Mouse (Mus musculus) c-Kit-positive CD71-positive TER-119-negative erythroid progenitor cells, embryonic 14.5 days (primary cell): ENCODE results near the gene Gsdma2.

ENCODE experiments used
- DNase-seq: peaks from one replicate; pipeline ENCODE4 v3.0.0-alpha.2; 2013; ENCODE audit warnings: low read depth

Gsdma2 gene

DNA sequence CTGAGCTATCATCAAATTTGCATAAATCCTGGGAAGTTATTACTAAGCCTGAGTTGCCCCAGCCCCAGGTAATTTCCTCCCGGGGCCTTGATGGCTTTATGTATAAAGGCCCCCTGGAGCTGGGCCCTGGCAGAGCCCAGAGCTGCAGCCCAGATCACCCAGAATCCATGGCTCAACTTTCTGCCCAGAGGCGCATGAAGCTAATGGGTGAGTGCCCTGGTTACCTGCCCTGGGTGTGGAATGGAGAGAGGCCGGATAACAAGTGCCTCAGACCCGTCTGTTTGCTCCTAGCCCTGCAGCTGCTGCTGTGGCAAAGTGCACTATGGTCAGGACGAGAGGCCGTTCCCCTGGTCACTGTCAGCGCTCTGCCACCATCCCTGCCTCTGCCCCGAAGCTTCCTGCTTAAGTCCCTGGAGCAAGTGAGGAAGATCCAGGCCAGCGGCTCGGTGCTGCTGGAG is 54.7 kb downstream of the Gsdma2 start, which contains the start of gene Csf3:
Csf3 (plus strand) TSS at position 51 of the 458 bp plus-strand sequence.
- DNase-seq: no peak

DNA sequence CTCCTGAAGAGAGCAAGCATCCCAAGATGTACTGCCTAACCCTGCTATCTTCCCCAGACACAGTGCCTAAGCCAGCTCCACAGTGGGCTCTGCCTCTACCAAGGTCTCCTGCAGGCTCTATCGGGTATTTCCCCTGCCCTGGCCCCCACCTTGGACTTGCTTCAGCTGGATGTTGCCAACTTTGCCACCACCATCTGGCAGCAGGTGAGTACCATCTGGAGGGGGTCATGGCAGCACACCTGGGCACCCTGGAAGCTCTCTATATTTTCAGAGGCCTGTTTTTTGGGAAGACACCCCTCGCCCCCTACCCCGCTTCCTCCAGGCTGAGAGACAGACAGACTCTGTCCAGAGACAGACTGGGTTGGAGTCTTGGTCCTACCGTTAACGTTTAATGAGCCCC is 55.8 kb downstream of the Gsdma2 start:
- no peak for DNase-seq

DNA sequence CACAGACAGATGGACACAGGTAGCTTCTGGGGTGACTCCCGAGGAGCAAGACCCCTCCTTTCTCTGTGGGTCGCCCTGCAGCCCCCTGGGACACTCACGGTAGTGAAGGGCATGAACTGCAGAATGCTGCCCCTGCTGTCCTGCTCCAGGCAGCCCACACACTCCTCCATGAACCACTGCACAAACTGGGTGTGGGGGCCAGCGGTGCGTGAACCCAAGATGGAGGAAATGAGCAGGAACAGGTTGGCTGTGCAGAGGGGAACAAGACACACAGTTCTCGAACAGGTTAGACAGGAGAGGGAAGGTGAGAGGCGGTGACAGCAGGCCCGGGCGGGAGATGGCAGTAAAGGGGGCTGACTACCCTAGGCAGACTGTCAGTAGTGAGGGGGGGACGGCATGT is 58.5 kb downstream of the Gsdma2 start:
- DNase-seq: no peak
